ENCODE assay signal across 25 mouse cellular contexts in genomic region chr12:54326571-54326970, GRCm38 (mm10).
A peak's percentile ranks its signal among the peaks of the same experiment; 100 is the strongest.
DNase-seq lines count a peak whose midpoint lies in the region; ATAC-seq and TF ChIP-seq lines count a peak whose summit lies in the region.
"Had no signal": no experiment of that assay in that cellular context is flagged by ENCODE, and none has a peak within 500 bp of the region (broad histone marks: within the 10 kb centered on the region; RNA-seq: fewer than 3 reads in every experiment).

No protein-coding gene starts in this region.

- H3K27me3 ChIP-seq in kidney, embryonic 14.5 days (ENCODE audit: control insufficient read depth, insufficient read depth, low read length) = no peaks in the 10 kb centered on the region
- H3K27me3 ChIP-seq in G1E (ENCODE audit: insufficient read depth, low read length) = no peaks in the 10 kb centered on the region
- H3K27me3 ChIP-seq: embryonic facial prominence, embryonic 13.5 days; forebrain, embryonic 12.5 days; forebrain, embryonic 15.5 days had no signal

- no peak overlapping the region for H3K4me3 ChIP-seq in kidney, embryonic 14.5 days (ENCODE audit: low read length)
- H3K4me3 ChIP-seq in G1E (ENCODE audit: low read depth, low read length) = peak overlapping the region; percentile 47
- H3K4me3 ChIP-seq: embryonic facial prominence, embryonic 10.5 days; embryonic facial prominence, embryonic 13.5 days; erythroblast, embryonic 14.5 days; forebrain, embryonic 12.5 days; forebrain, embryonic 15.5 days; hindbrain, embryonic 10.5 days; hindbrain, embryonic 13.5 days had no signal

- DNase-seq in kidney, postnatal 10 days = no peak
- DNase-seq in kidney, postnatal 4 days = peak; percentile 22 to 37
- DNase-seq in kidney, postnatal 14 days = no peak
- DNase-seq in G1E (ENCODE audit: low spot score) = no peak
- DNase-seq in adrenal gland, postnatal 36 days = no peak
- DNase-seq: adrenal gland, adult 2 months; adrenal gland, postnatal 14 days; cerebellum, adult 11-12 months; cerebellum, adult 8-10 months; cerebellum, postnatal 10 days; cerebellum, postnatal 36 days; embryo, embryonic 11 days; gastrocnemius, postnatal 25 days had no signal

- H3K4me2 ChIP-seq in kidney, embryonic 14.5 days (replicated peaks; ENCODE audit: low read depth, low read length) = no peak overlapping the region
- H3K4me2 ChIP-seq: embryonic facial prominence, embryonic 13.5 days; forebrain, embryonic 12.5 days; forebrain, embryonic 15.5 days; heart, embryonic 11.5 days; hindbrain, embryonic 13.5 days had no signal

- H3K4me1 ChIP-seq in kidney, embryonic 14.5 days (ENCODE audit: control insufficient read depth, insufficient read depth, low read length) = no peaks in the 10 kb centered on the region
- no peaks in the 10 kb centered on the region for H3K4me1 ChIP-seq in G1E (ENCODE audit: insufficient read depth, low read depth, low read length)
- H3K4me1 ChIP-seq: embryonic facial prominence, embryonic 10.5 days; embryonic facial prominence, embryonic 13.5 days; forebrain, embryonic 12.5 days; forebrain, embryonic 15.5 days; hindbrain, embryonic 13.5 days had no signal

- no peak overlapping the region for H3K9ac ChIP-seq in kidney, embryonic 14.5 days (ENCODE audit: low read depth, low read length)
- H3K9ac ChIP-seq: embryonic facial prominence, embryonic 13.5 days; forebrain, embryonic 12.5 days; forebrain, embryonic 15.5 days; hindbrain, embryonic 13.5 days had no signal

- no peak for TF ChIP-seq CTCF in G1E (IDR thresholded peaks at IDR 0.05; ENCODE audit: low read depth, low read length)

- H3K9me3 ChIP-seq in kidney, embryonic 14.5 days (ENCODE audit: control insufficient read depth, low read length) = no peaks in the 10 kb centered on the region
- peaks cover 42% of the 10 kb centered on the region for H3K9me3 ChIP-seq in G1E (replicated peaks)
- H3K9me3 ChIP-seq: embryonic facial prominence, embryonic 10.5 days; embryonic facial prominence, embryonic 13.5 days; forebrain, embryonic 12.5 days; forebrain, embryonic 15.5 days; hindbrain, embryonic 10.5 days; hindbrain, embryonic 13.5 days had no signal

- H3K36me3 ChIP-seq in kidney, embryonic 14.5 days (ENCODE audit: control insufficient read depth, insufficient read depth, low read length) = no peaks in the 10 kb centered on the region
- no peaks in the 10 kb centered on the region for H3K36me3 ChIP-seq in G1E (replicated peaks)
- H3K36me3 ChIP-seq: embryonic facial prominence, embryonic 10.5 days; embryonic facial prominence, embryonic 13.5 days; forebrain, embryonic 12.5 days; forebrain, embryonic 15.5 days; hindbrain, embryonic 10.5 days; hindbrain, embryonic 13.5 days had no signal

- peak; percentile 75; the same call in 1 of the 2 replicates for ATAC-seq in kidney, embryonic 14.5 days (ENCODE audit: low FRiP score, low TSS enrichment)
- ATAC-seq in G1E (ENCODE audit: extremely low read depth, insufficient number of reproducible peaks, low FRiP score, poor library complexity, severe bottlenecking) = no peak
- no peak for ATAC-seq in granulocyte monocyte progenitor cell, adult 5-6 weeks (replicated peaks; ENCODE audit: poor library complexity, severe bottlenecking)
- ATAC-seq: forebrain, embryonic 15.5 days; hindbrain, postnatal 0 days; inflammation-experienced regulatory T-cells, adult 6 months had no signal

- no peak overlapping the region for H3K27ac ChIP-seq in kidney, embryonic 14.5 days (ENCODE audit: low read depth, low read length)
- H3K27ac ChIP-seq: embryonic facial prominence, embryonic 10.5 days; embryonic facial prominence, embryonic 13.5 days; forebrain, embryonic 12.5 days; forebrain, embryonic 15.5 days; hindbrain, embryonic 13.5 days; hindbrain, postnatal 0 days had no signal

- 55% methylated on average over 7 of the region's 7 CpGs for WGBS in kidney, embryonic 14.5 days

Comparison
In these comparisons a context has a peak if more than half of its experiments do, and no peak if none do; other contexts are left out.
1. DNase-seq: peak in kidney, postnatal 4 days (2 of 2); none in kidney, postnatal 10 days (single experiment), kidney, postnatal 14 days (single experiment), G1E (single experiment) and adrenal gland, postnatal 36 days (0 of 2).